In the genomic region with DNA sequence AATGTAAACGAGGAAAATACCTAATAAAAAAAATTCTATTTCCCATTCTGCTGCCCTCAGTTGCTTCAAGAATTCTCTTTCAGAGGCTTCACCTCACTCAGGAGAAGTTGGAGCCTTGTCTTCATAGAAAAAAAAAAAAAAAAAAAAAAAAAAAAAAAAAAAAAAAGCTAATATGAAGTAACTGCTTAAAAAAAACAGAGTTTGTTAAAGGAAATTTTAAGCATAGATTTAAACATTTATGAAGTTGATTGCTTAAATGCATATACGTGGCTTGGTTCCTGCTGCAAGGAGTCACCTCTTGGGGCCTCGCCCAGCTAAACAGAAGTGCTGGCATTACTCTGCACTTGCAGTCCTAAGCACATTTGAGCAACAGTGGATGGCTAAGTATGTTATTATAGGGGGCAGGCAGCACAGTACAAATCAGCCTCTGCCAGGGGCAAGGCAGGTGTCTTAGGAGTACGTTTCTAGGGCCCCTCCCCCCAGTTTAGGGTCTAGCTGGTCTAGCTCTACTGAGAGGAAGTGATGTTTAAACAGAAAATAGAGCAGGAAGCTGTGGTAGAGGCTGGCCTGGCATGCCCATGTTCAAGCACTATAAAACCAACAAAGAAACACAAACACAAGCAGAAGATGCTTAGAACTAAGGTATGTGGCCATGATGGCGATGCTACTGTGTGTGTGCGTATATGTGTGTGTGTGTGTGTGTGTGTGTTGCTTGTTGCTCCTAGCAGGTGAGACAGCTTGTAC, we compare ENCODE assay signal across 8 mouse cellular contexts. TPM values are rescaled to one million over a fixed set of nuclear protein-coding genes. Genes with fewer than 3 reads are reported as not detected.
DNase-seq lines count a peak whose midpoint lies in the region; ATAC-seq and TF ChIP-seq lines count a peak whose summit lies in the region.

A gene (plus strand): TSS at position 528 of the 744 bp plus-strand sequence.

- no peak for TF ChIP-seq EP300 in liver, embryonic 14.5 days (IDR thresholded peaks at IDR 0.05; ENCODE audit: low read depth)

- peak within 1 kb of the TSS; percentile 50; the same call in 1 of the 2 replicates for H3K9ac ChIP-seq in kidney, embryonic 14.5 days (ENCODE audit: low read depth, low read length)
- peak within 1 kb of the TSS; percentile 40; the same call in 1 of the 2 replicates for H3K9ac ChIP-seq in hindbrain, embryonic 11.5 days (ENCODE audit: low read depth, low read length)
- H3K9ac ChIP-seq in liver, embryonic 14.5 days (replicated peaks): no peak within 1 kb of the TSS; the same call in 1 of the 2 replicates
- no peak within 1 kb of the TSS for H3K9ac ChIP-seq in stomach, embryonic 15.5 days

- 80% methylated on average over 6 of the region's 6 CpGs for WGBS in kidney, embryonic 14.5 days
- WGBS in kidney, adult 2 months: 78% methylated on average over 6 of the region's 6 CpGs
- 80% methylated on average over 6 of the region's 6 CpGs for WGBS in hindbrain, embryonic 11.5 days
- WGBS in liver, embryonic 14.5 days (ENCODE audit: insufficient replicate concordance): 53% methylated on average over 6 of the region's 6 CpGs
- 70% methylated on average over 6 of the region's 6 CpGs for WGBS in stomach, embryonic 15.5 days

- no peak for DNase-seq in kidney, adult 2 months
- DNase-seq in NIH3T3 (ENCODE audit: low read depth): peak; percentile 59
- DNase-seq in hindbrain, embryonic 11.5 days (ENCODE audit: low spot score): no peak
- DNase-seq in liver, embryonic 14.5 days (ENCODE audit: low read depth in 3 of 3, low spot score in 3 of 3): no peak
- DNase-seq in ovary, postnatal 36 days (ENCODE audit: low spot score): no peak
- no peak for DNase-seq in adrenal gland, postnatal 10 days

- no peak for TF ChIP-seq POLR2A in kidney, adult 2 months (IDR thresholded peaks at IDR 0.05; ENCODE audit: low read depth, low read length)

- no peak within 1 kb of the TSS for H3K27ac ChIP-seq in kidney, embryonic 14.5 days (ENCODE audit: low read depth, low read length)
- H3K27ac ChIP-seq in kidney, adult 2 months (ENCODE audit: insufficient read depth, low read depth, low read length): no peak within 1 kb of the TSS
- H3K27ac ChIP-seq in hindbrain, embryonic 11.5 days (ENCODE audit: low read depth, low read length): no peak within 1 kb of the TSS
- no peak within 1 kb of the TSS for H3K27ac ChIP-seq in liver, embryonic 14.5 days
- no peak within 1 kb of the TSS for H3K27ac ChIP-seq in stomach, embryonic 15.5 days

- peak within 1 kb of the TSS; percentile 99 for H3K4me2 ChIP-seq in kidney, embryonic 14.5 days (replicated peaks; ENCODE audit: low read depth, low read length)
- H3K4me2 ChIP-seq in hindbrain, embryonic 11.5 days (replicated peaks; ENCODE audit: low read depth, low read length): peak within 1 kb of the TSS; percentile 85
- peak within 1 kb of the TSS; percentile 95 for H3K4me2 ChIP-seq in liver, embryonic 14.5 days (ENCODE audit: low read depth)
- peak within 1 kb of the TSS; percentile 98 for H3K4me2 ChIP-seq in stomach, embryonic 15.5 days

- TF ChIP-seq CTCF in kidney, adult 2 months (conservative IDR thresholded peaks at IDR 0.05; ENCODE audit: insufficient read depth, insufficient read length, low read depth, low read length): no peak
- TF ChIP-seq CTCF in liver, embryonic 14.5 days (IDR thresholded peaks at IDR 0.05; ENCODE audit: low read depth): no peak

- peak within 1 kb of the TSS; percentile 55 for H3K4me3 ChIP-seq in kidney, embryonic 14.5 days (ENCODE audit: low read length)
- H3K4me3 ChIP-seq in kidney, adult 2 months (ENCODE audit: insufficient read depth, low read depth, low read length): no peak within 1 kb of the TSS
- peak within 1 kb of the TSS; percentile 47 for H3K4me3 ChIP-seq in hindbrain, embryonic 11.5 days (ENCODE audit: low read depth, low read length)
- peak within 1 kb of the TSS; percentile 64 to 65 for H3K4me3 ChIP-seq in liver, embryonic 14.5 days (ENCODE audit: insufficient read depth in 1 of 2, low read depth in 2 of 2, low read length in 2 of 2)
- H3K4me3 ChIP-seq in stomach, embryonic 15.5 days (replicated peaks): peak within 1 kb of the TSS; percentile 50

- ATAC-seq in kidney, embryonic 14.5 days (ENCODE audit: low FRiP score, low TSS enrichment): no peak
- ATAC-seq in hindbrain, embryonic 11.5 days (ENCODE audit: low FRiP score): no peak
- no peak for ATAC-seq in liver, embryonic 14.5 days (ENCODE audit: insufficient read depth)
- ATAC-seq in stomach, embryonic 15.5 days (ENCODE audit: insufficient read depth, low FRiP score, low read depth): no peak

- H3K9me3 ChIP-seq in kidney, embryonic 14.5 days (ENCODE audit: control insufficient read depth, low read length): no peaks in the 10 kb centered on the region
- no peaks in the 10 kb centered on the region for H3K9me3 ChIP-seq in hindbrain, embryonic 11.5 days (ENCODE audit: control insufficient read depth, low read length)
- no peaks in the 10 kb centered on the region for H3K9me3 ChIP-seq in liver, embryonic 14.5 days (ENCODE audit: control insufficient read depth, low read length)
- H3K9me3 ChIP-seq in stomach, embryonic 15.5 days: no peaks in the 10 kb centered on the region

- H3K4me1 ChIP-seq in kidney, embryonic 14.5 days (ENCODE audit: control insufficient read depth, insufficient read depth, low read length): 0 out of 2 replicates have a peak, but pooled peaks cover 3% of the 10 kb centered on the region
- no peaks in the 10 kb centered on the region for H3K4me1 ChIP-seq in kidney, adult 2 months (ENCODE audit: control insufficient read depth, insufficient read depth, low read length)
- 0 out of 2 replicates have a peak, but pooled peaks cover 2% of the 10 kb centered on the region for H3K4me1 ChIP-seq in hindbrain, embryonic 11.5 days (replicated peaks; ENCODE audit: control insufficient read depth, insufficient read depth, low read length)
- peaks cover 8 to 21% of the 10 kb centered on the region in 2 experiments for H3K4me1 ChIP-seq in liver, embryonic 14.5 days (replicated peaks; ENCODE audit: control insufficient read depth in 2 of 2, insufficient read depth in 2 of 2, low read length in 1 of 2)
- peaks cover 9% of the 10 kb centered on the region; the same call in 1 of the 2 replicates for H3K4me1 ChIP-seq in stomach, embryonic 15.5 days

- peaks cover 7% of the 10 kb centered on the region; the same call in 1 of the 2 replicates for H3K27me3 ChIP-seq in kidney, embryonic 14.5 days (ENCODE audit: control insufficient read depth, insufficient read depth, low read length)
- H3K27me3 ChIP-seq in kidney, adult 2 months (replicated peaks; ENCODE audit: control insufficient read depth, insufficient read depth, low read length): no peaks in the 10 kb centered on the region
- peaks cover 4% of the 10 kb centered on the region; the same call in 1 of the 2 replicates for H3K27me3 ChIP-seq in hindbrain, embryonic 11.5 days (ENCODE audit: control insufficient read depth, insufficient read depth, low read length)
- H3K27me3 ChIP-seq in liver, embryonic 14.5 days (ENCODE audit: control insufficient read depth, insufficient read depth, low read length): no peaks in the 10 kb centered on the region
- H3K27me3 ChIP-seq in stomach, embryonic 15.5 days (replicated peaks): 0 out of 2 replicates have a peak, but pooled peaks cover 7% of the 10 kb centered on the region

- H3K36me3 ChIP-seq in kidney, embryonic 14.5 days (ENCODE audit: control insufficient read depth, insufficient read depth, low read length): no peaks in the 10 kb centered on the region
- no peaks in the 10 kb centered on the region for H3K36me3 ChIP-seq in kidney, adult 2 months (ENCODE audit: control insufficient read depth, insufficient read depth, low read length)
- H3K36me3 ChIP-seq in hindbrain, embryonic 11.5 days (ENCODE audit: control insufficient read depth, insufficient read depth, low read length): no peaks in the 10 kb centered on the region
- no peaks in the 10 kb centered on the region for H3K36me3 ChIP-seq in liver, embryonic 14.5 days (replicated peaks; ENCODE audit: control insufficient read depth, insufficient read depth, low read depth)
- H3K36me3 ChIP-seq in stomach, embryonic 15.5 days: no peaks in the 10 kb centered on the region

RNA-seq across cellular contexts. Expression of the gene that starts here (rescaled TPM):
- polyA plus RNA-seq in kidney, embryonic 14.5 days (2014; fragmentation: Nextera tagmentation; extraction: Ambion mirVana): 1.2 and 1.4 TPM in 2 replicates
- polyA plus RNA-seq in kidney, adult 2 months (2012; rRNA removed): 2.6 and 4.1 TPM in 2 replicates
- polyA plus RNA-seq in hindbrain, embryonic 11.5 days (2014; fragmentation: Nextera tagmentation; extraction: Ambion mirVana): 6.5 and 8.9 TPM in 2 replicates
- polyA plus RNA-seq in liver, embryonic 14.5 days (2012; rRNA removed): 3.5 and 4.2 TPM in 2 replicates
- polyA plus RNA-seq in liver, embryonic 14.5 days (2014; fragmentation: Nextera tagmentation; extraction: Ambion mirVana): 4.6 and 4.8 TPM in 2 replicates
- 13.4 and 14.6 TPM in 2 replicates for polyA plus RNA-seq in stomach, embryonic 15.5 days (2015; fragmentation: Nextera tagmentation; extraction: Ambion mirVana)
- 1 to 10 TPM; 5.0 to 5.6 TPM for total RNA-seq in adrenal gland, postnatal 10 days (2021)

Comparison
In these comparisons a context has a peak if more than half of its experiments do, and no peak if none do; other contexts are left out.
1. H3K9ac ChIP-seq: peak in kidney, embryonic 14.5 days (single experiment) and hindbrain, embryonic 11.5 days (single experiment); none in liver, embryonic 14.5 days (single experiment) and stomach, embryonic 15.5 days (single experiment).
2. Peak in every context shown above with its lines, with median percentiles within 50 percentile points of each other: H3K4me2 ChIP-seq.